Mouse (Mus musculus): ENCODE data around the gene Surf1.

Surf1 gene

DNA sequence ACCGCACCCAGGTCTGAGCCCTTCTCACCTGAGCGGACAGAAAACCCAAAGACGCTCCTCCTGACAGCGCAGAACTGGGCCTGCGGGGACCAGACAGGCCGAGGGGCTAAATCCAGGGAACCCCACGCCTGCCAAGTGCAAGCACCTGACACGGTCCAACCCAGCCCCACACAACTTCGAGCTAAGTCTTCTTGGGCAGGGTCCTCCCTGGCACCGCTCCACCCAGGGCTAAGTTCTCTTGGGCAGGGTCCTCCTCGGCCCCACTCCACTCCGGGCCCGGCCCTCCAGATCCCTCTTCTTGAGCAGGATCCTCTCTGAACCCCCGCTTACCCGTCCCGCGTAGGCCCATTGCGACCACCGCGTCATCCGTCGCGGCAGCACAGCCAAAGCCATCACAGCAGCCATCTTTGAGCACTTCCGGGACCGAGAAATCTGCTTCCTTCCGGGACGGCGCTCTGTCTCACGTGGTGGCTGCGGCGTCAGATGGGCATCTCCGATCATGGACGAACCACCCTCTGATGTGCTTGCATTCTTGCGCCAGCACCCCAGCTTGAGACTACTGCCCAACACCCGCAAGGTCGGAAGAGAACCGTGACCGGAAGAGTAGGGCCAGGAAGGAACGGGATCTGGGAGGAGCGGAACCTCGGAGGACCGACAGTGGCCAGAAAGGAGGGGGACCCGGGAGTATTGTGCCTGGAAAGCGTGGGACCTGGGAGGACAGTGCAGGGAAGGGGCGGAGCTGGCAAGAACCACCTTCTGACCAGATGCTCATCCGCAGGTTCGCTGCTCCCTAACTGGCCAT is at the start of gene Surf1, which contains the start of gene Surf2:
Gene Surf1, minus strand, starts transcription at position 604 of the 802 bp plus-strand sequence.
Gene Surf2, plus strand, starts transcription at position 441 of the 802 bp plus-strand sequence.
- DNase-seq (ENCODE audit: low spot score), result peak; percentile 67

GRCm38 (mm10) chr2:26964724-26965370 is 48.5 kb upstream of the Surf1 start:
- no peak for DNase-seq (ENCODE audit: low spot score)

DNA sequence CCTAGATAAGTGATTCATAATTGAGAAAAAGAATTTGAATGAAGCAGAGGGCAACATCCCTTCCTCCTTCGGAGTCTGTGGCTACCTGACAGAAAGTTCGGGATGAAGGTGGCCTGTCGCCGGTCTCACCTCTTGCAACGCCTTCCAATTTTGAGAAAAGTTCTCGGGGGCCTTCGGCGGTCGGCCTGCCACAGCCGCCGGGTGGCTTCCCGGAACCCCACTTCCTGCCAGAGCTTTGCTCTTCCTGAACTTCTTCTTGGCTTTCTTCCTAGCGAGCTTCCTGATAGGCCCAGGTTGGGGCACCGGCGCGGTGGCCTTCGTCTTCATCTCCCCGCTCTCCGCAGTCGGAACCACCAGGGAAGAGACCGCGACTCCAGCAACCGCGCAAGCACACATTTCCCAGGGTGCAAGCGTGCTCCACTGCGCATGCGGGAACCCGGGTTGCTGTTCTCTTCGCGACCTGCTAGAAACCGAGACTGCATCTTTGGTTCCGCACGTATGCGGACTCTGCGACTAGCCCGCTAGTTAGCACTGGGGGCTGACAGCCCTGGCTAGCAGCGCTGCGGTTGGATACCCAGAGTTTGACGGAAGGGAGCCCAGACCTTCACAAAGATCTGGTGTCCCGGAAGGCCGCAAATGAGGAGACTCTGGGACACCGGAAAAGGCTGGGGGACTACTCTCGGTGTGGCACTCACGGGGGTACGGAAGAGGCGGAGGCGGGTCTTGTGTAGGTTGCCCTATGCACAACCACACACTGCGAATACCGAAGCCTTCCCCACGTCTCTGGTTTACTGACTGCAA is 47.8 kb upstream of the Surf1 start, which contains the start of gene Rexo4:
Gene Rexo4, minus strand, starts transcription at position 464 of the 801 bp plus-strand sequence.
- DNase-seq (ENCODE audit: low spot score), result peak; percentile 86

DNA sequence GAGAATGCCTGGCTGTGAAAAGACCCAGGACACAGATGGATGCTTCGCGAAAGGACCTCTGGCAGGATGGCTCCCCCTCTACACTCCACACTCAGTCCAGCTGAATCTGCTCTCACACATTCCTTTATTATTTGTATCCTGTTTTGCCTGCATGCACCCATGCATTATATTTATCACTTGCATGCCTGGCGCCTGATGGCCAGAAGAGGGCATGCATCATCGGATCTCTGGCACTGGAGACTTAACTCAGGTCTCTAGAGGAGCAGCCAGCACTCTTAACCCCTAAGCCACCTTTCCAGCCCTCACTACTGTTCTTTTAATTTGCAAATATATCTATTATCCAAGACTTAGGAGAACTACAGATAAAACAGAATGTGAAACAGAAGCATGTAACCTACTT is 44.4 kb upstream of the Surf1 start:
- no peak for DNase-seq (ENCODE audit: low spot score)

GRCm38 (mm10) chr2:26957488-26957859 is 41.1 kb upstream of the Surf1 start:
- DNase-seq (ENCODE audit: low spot score), result no peak

- DNase-seq (ENCODE audit: low spot score), result no peak
Observed at GRCm38 (mm10) chr2:26956811-26957487, 40.6 kb upstream of the Surf1 start.

- no peak for DNase-seq (ENCODE audit: low spot score)
Observed at GRCm38 (mm10) chr2:26954735-26955395, 38.5 kb upstream of the Surf1 start.

- DNase-seq (ENCODE audit: low spot score), result no peak
Observed at GRCm38 (mm10) chr2:26952866-26953265, 36.5 kb upstream of the Surf1 start.

DNA sequence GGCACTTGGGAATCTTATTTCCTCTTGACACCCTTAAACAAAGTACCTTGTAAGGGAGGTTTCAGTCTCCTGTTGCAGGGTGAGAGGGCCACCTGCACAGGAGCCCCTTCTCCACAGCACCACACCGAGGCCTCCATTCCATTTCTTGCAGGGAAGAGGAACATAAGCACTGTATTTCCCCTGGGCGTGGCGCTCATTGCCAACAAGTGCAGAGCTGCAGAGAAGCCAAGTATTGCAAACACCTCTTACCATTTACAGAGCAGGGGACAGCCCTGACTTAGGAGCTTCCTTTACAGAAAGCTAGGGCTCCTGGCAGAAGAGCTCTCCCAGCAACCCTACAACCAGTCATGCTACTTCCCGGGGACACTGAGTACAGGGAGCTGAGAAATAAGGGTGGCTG is 35.9 kb upstream of the Surf1 start:
- DNase-seq (ENCODE audit: low spot score), result no peak

GRCm38 (mm10) chr2:26951346-26951905 is 35.1 kb upstream of the Surf1 start:
- DNase-seq (ENCODE audit: low spot score), result no peak

GRCm38 (mm10) chr2:26950411-26950810 is 34.1 kb upstream of the Surf1 start:
- no peak for DNase-seq (ENCODE audit: low spot score)

GRCm38 (mm10) chr2:26943253-26943652 is 26.9 kb upstream of the Surf1 start:
- DNase-seq (ENCODE audit: low spot score), result no peak

DNA sequence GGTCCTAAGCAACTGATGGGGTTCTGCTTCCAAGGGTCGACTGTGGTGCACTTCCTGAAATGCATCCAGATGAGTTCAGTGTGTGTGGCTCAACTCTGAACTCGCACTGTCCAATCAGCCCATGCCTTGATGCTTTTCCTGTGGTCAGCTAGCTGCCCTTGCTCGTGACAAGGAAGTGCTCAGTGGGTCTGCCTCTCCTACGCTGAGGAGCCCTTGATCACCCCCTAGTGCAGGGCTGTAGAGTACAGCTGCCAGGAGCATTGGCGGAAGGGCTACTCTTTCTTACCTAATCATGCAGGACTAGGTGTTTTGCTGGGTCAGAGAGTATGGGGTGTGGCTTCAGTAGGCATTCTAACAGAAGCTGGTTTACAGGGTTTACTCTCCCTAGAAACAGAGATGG is 25.2 kb upstream of the Surf1 start:
- DNase-seq (ENCODE audit: low spot score), result no peak

DNA sequence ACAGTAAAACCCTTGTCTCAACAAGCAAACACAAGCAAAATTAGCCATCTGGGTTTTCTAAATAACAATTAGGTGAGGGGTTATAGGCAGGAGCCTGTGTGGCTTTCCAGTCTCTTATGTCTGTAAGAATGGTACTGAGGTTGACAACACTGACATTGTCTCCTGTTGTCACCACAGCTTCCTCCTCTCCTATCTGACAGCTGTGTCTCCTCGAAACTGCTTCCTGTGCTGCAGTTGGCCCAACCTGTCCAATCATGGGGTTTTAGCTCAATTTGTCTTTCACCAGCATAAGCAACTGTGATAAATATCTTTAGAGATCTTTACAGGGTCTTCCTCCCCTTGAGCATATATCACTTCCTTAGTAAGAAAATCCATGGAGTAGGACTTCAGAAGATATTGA is 20.1 kb upstream of the Surf1 start:
- DNase-seq (ENCODE audit: low spot score), result no peak

DNA sequence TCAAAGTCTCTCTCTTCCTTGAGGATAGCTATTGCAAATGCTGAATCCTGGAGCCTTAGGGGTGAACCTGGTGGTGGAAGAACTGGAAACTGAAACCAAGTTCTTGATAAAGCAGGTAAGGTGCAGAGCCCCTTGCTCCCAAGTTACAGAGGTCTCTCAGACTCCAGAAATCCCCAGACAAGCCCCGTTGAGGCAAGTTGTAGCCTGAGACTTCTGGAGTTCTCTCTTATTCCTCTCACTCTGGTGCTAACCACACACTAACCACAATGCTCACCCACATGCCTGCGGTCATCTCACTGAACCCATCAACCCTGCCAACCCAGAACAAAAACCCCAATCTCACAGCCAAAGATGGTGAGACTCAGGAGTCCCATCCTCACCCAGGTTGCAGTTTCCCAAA is 19.0 kb upstream of the Surf1 start:
- no peak for DNase-seq (ENCODE audit: low spot score)

DNA sequence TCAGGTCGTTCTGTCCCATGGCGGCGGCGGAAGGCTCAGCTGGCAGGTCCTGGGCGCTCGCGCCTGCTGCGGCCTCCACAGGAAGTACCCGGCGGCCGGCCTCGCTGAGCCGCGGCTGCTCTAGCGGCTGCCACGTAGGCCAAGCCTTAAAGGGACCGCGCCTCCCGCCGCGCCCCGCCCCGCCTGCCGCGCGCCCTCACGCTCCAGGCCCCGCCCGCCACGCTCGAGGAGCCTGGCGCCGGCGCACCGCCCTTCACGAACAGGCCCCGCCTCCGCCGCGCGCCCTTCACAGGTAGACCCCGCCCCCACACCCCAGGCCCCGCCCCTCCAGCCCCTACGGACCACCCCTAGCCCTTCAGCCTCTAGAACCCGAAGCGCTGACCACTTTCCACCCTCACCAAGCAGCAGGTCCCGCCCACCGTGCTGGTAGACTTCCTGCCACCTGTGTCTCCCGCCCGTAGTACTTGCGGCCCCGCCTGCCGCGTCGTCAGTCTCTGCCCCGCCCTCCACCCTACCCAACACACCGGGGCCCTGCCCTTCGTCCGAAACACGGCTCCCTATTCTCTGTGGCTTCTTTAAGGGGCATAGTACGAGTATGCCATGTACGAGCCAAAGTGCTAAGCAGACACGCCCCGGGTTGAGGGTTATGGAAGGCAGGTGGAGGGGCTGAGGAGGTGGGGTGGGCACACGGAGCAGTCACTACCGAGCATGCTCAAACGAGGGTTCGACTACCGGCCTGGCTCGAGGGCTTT is 17.1 kb upstream of the Surf1 start, which contains the start of the genes Surf4 and Stkld1:
Gene Surf4, minus strand, starts transcription at position 625 of the 752 bp plus-strand sequence.
Gene Stkld1, plus strand, starts transcription at position 744 of the 752 bp plus-strand sequence.
- peak; percentile 86 for DNase-seq (ENCODE audit: low spot score)

DNA sequence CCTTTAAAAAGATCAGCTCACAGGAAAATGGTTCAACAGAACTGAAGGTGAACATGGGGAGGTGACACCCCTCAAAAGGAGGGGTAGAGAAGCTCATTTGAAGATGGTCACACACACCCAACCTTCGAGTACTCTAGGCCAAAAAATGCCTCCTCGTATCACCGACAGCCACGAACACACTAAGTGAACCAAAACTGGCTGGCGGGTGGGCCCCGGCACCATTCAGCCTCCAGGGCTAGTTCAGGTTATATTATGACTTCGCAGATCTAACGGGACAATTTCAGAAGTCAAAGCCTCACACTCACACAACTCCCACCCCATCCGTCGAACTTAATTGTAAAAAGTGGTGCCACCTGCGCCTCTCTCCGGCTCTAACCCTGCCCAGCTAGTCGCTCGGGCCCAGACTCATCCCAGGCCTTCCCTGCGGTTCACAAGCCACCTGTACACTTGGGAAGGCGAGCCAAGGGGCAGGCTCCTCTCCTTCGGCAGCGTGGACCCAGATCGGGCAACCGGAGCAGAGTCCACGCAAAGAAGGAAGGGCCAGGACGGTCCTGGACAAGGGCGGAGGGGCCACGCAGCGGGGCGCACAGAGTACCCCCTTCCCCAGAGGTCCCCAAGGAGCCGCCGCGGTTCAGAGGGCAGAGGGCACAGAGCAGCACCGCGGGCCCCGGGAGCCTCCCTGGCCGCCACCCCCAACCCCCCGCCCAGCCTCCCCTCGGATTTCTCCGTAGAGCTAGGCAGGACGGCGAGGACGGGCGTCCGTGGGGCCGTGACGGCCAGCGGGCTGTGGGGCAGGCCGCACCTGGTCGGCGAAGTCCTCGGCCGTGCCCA is 16.4 kb upstream of the Surf1 start:
- DNase-seq (ENCODE audit: low spot score), result no peak

- DNase-seq (ENCODE audit: low spot score), result peak; percentile 51
Observed at GRCm38 (mm10) chr2:26930390-26930789, 14.1 kb upstream of the Surf1 start.

Data from spleen, adult 12 weeks (tissue).